Mouse (Mus musculus) forebrain, postnatal 0 days (tissue): ENCODE data around the gene Evi2b. TPM values are rescaled to one million over a fixed set of nuclear protein-coding genes. Genes with fewer than 3 reads are reported as not detected.

Experiments
- ATAC-seq: fragments of 200-750 bp; cut with Nextera tagmentation; 2 replicates; pipeline ENCODE4 v1.8.0; 2017; ENCODE audit warnings: mild to moderate bottlenecking, moderate library complexity
- DNase-seq: peaks from one replicate; pipeline ENCODE4 v3.0.0-alpha.2; 2015
- H3K27ac ChIP-seq: fragments of 300-500 bp; sonication (generic); 2 replicates; pipeline ENCODE4 v1.5.1; 2014; ENCODE audit warnings: low read depth, mild to moderate bottlenecking, antibody characterized with exemption, low read length, moderate library complexity, mixed read lengths
- H3K27me3 ChIP-seq: fragments of 300-500 bp; sonication (generic); 2 replicates; pipeline ENCODE4 v1.6.1; 2014; ENCODE audit warnings: mild to moderate bottlenecking, low read length, mixed read lengths; ENCODE audit not compliant: insufficient read depth
- H3K36me3 ChIP-seq: fragments of 300-500 bp; sonication (generic); 2 replicates; pipeline ENCODE4 v1.6.1; 2014; ENCODE audit warnings: mild to moderate bottlenecking, moderate library complexity; ENCODE audit not compliant: insufficient read depth
- H3K4me1 ChIP-seq: fragments of 300-500 bp; sonication (generic); 2 replicates; pipeline ENCODE4 v1.6.1; 2014; ENCODE audit warnings: antibody characterized with exemption; ENCODE audit not compliant: insufficient read depth
- H3K4me2 ChIP-seq: fragments of 300-500 bp; sonication (generic); 2 replicates; pipeline ENCODE4 v1.6.1; 2014; ENCODE audit warnings: low read depth, mild to moderate bottlenecking, moderate library complexity
- H3K4me3 ChIP-seq: fragments of 300-500 bp; sonication (generic); 2 replicates; pipeline ENCODE4 v1.5.1; 2014; ENCODE audit warnings: low read depth, low read length, mixed read lengths
- H3K9ac ChIP-seq: fragments of 300-500 bp; sonication (generic); 2 replicates; pipeline ENCODE4 v1.6.1; 2014; ENCODE audit warnings: mild to moderate bottlenecking
- H3K9me3 ChIP-seq: fragments of 300-500 bp; sonication (generic); 2 replicates; pipeline ENCODE4 v1.6.1; 2016; ENCODE audit warnings: low read length
- CTCF ChIP-seq: sonication (generic); IDR thresholded peaks from 2 replicates; pipeline ENCODE4 v1.5.1; 2016; ENCODE audit warnings: antibody characterized with exemption, control low read depth, low read depth
- WGBS: fragments of 180-500 bp; shearing (Covaris S2); extraction: QIAGEN DNeasy Blood & Tissue Kit; methylation state at CpG from one replicate; pipeline ENCODE4 v1.1.7; 2014; 5-methylcytosine and 5-hydroxymethylcytosine counted together
- polyA plus RNA-seq: library from polyadenylated mRNA; unstranded; fragments of >200 nt; fragmentation: Nextera tagmentation; extraction: Ambion mirVana; gene quantifications from 2 replicates; pipeline ENCODE4 v1.2.1, GENCODE M21; 2015
- total RNA-seq: library from RNA; depleted of rRNA; stranded (reverse); fragments of >200 nt; gene quantifications from 2 replicates; pipeline ENCODE4 v1.2.3, GENCODE M21; 2014

The Evi2b gene
- total and polyA plus RNA-seq, 2 experiments from 2014 or later: 0.24 to 0.38 TPM

- Histone ChIP-seq H3K27ac (no peak overlapping the region), H3K9me3 (no peaks in the 10 kb centered on the region), H3K36me3 (no peaks in the 10 kb centered on the region), H3K4me2 (no peak overlapping the region), H3K4me3 (no peak overlapping the region), H3K4me1 (no peaks in the 10 kb centered on the region), H3K27me3 (no peaks in the 10 kb centered on the region), H3K9ac (no peak overlapping the region)
- no peak for DNase-seq
- TF ChIP-seq CTCF: no peak
- ATAC-seq: no peak
- WGBS: 90% methylated on average over 2 of the region's 2 CpGs
These were observed 6.2 kb upstream of the Evi2b start for GRCm38 (mm10) chr11:79529736-79530135.

GRCm38 (mm10) chr11:79529226-79529625, 5.7 kb upstream of the Evi2b start:
- DNase-seq: no peak
- TF ChIP-seq CTCF: no peak
- Histone ChIP-seq H3K4me3 (no peak overlapping the region), H3K4me2 (no peak overlapping the region), H3K9me3 (no peaks in the 10 kb centered on the region), H3K27ac (no peak overlapping the region), H3K4me1 (no peaks in the 10 kb centered on the region), H3K36me3 (no peaks in the 10 kb centered on the region), H3K27me3 (no peaks in the 10 kb centered on the region), H3K9ac (no peak overlapping the region)
- 92% methylated on average over 6 of the region's 6 CpGs for WGBS
- no peak for ATAC-seq

GRCm38 (mm10) chr11:79528601-79529000, 5.0 kb upstream of the Evi2b start:
- DNase-seq: no peak
- H3K27ac ChIP-seq: no peak overlapping the region
- ATAC-seq: no peak
- H3K9me3 ChIP-seq: no peaks in the 10 kb centered on the region
- H3K27me3 ChIP-seq: no peaks in the 10 kb centered on the region
- H3K9ac ChIP-seq: no peak overlapping the region
- H3K4me2 ChIP-seq: no peak overlapping the region
- H3K4me1 ChIP-seq: no peaks in the 10 kb centered on the region
- 96% methylated on average over 3 of the region's 3 CpGs for WGBS
- TF ChIP-seq CTCF: no peak
- no peaks in the 10 kb centered on the region for H3K36me3 ChIP-seq
- H3K4me3 ChIP-seq: no peak overlapping the region

GRCm38 (mm10) chr11:79527739-79528384, 4.3 kb upstream of the Evi2b start:
- 93% methylated on average over 5 of the region's 5 CpGs for WGBS
- H3K4me2 ChIP-seq: no peak overlapping the region
- ATAC-seq (no peak), DNase-seq (no peak)
- H3K27ac ChIP-seq: no peak overlapping the region
- no peak for TF ChIP-seq CTCF
- no peaks in the 10 kb centered on the region for H3K36me3 ChIP-seq
- no peak overlapping the region for H3K9ac ChIP-seq
- no peaks in the 10 kb centered on the region for H3K9me3 ChIP-seq
- no peak overlapping the region for H3K4me3 ChIP-seq
- no peaks in the 10 kb centered on the region for H3K27me3 ChIP-seq
- H3K4me1 ChIP-seq: no peaks in the 10 kb centered on the region

GRCm38 (mm10) chr11:79527015-79527738, 3.6 kb upstream of the Evi2b start:
- WGBS: 81% methylated on average over 15 of the region's 15 CpGs
- no peak overlapping the region for H3K4me2 ChIP-seq
- H3K4me3 ChIP-seq: no peak overlapping the region
- no peak for DNase-seq
- H3K36me3 ChIP-seq: no peaks in the 10 kb centered on the region
- H3K9me3 ChIP-seq: no peaks in the 10 kb centered on the region
- H3K4me1 ChIP-seq: no peaks in the 10 kb centered on the region
- TF ChIP-seq CTCF: no peak
- H3K9ac ChIP-seq: no peak overlapping the region
- no peak for ATAC-seq
- H3K27ac ChIP-seq: peak overlapping the region; percentile 57; the same call in 1 of the 2 replicates
- no peaks in the 10 kb centered on the region for H3K27me3 ChIP-seq

GRCm38 (mm10) chr11:79526549-79526948, 3.0 kb upstream of the Evi2b start:
- no peaks in the 10 kb centered on the region for H3K4me1 ChIP-seq
- no peak overlapping the region for H3K27ac ChIP-seq
- no peak for DNase-seq
- H3K9me3 ChIP-seq: no peaks in the 10 kb centered on the region
- no peak for TF ChIP-seq CTCF
- no peaks in the 10 kb centered on the region for H3K36me3 ChIP-seq
- no peaks in the 10 kb centered on the region for H3K27me3 ChIP-seq
- WGBS: 86% methylated on average over 3 of the region's 3 CpGs
- ATAC-seq: no peak
- no peak overlapping the region for H3K4me2 ChIP-seq
- no peak overlapping the region for H3K9ac ChIP-seq
- no peak overlapping the region for H3K4me3 ChIP-seq

GRCm38 (mm10) chr11:79524310-79524575, 681 bp upstream of the Evi2b start:
- no peak for TF ChIP-seq CTCF
- Histone ChIP-seq H3K27ac (no peak overlapping the region), H3K4me1 (no peaks in the 10 kb centered on the region), H3K36me3 (no peaks in the 10 kb centered on the region), H3K27me3 (no peaks in the 10 kb centered on the region), H3K9me3 (no peaks in the 10 kb centered on the region), H3K4me2 (no peak overlapping the region), H3K4me3 (no peak overlapping the region), H3K9ac (no peak overlapping the region)
- 91% methylated on average over 1 of the region's 1 CpGs for WGBS
- DNase-seq: no peak
- no peak for ATAC-seq
